Mouse (Mus musculus) brain, embryonic 14.5 days (tissue): ENCODE results near the gene Krt9.

ENCODE experiments used
- CTCF ChIP-seq: fragments of 200-500 bp; IDR thresholded peaks from 2 replicates; pipeline ENCODE4 v1.5.1; 2012; ENCODE audit warnings: inconsistent platforms, mild to moderate bottlenecking, moderate library complexity, borderline replicate concordance; ENCODE audit not compliant: insufficient read depth, insufficient read length; ENCODE audit errors: extremely low read depth
- POLR2A ChIP-seq: fragments of 200-500 bp; IDR thresholded peaks from 2 replicates; pipeline ENCODE4 v1.6.1; 2012; ENCODE audit warnings: mild to moderate bottlenecking, inconsistent platforms, borderline replicate concordance; ENCODE audit not compliant: poor library complexity, insufficient read depth, insufficient read length, severe bottlenecking; ENCODE audit errors: extremely low read depth

DNA sequence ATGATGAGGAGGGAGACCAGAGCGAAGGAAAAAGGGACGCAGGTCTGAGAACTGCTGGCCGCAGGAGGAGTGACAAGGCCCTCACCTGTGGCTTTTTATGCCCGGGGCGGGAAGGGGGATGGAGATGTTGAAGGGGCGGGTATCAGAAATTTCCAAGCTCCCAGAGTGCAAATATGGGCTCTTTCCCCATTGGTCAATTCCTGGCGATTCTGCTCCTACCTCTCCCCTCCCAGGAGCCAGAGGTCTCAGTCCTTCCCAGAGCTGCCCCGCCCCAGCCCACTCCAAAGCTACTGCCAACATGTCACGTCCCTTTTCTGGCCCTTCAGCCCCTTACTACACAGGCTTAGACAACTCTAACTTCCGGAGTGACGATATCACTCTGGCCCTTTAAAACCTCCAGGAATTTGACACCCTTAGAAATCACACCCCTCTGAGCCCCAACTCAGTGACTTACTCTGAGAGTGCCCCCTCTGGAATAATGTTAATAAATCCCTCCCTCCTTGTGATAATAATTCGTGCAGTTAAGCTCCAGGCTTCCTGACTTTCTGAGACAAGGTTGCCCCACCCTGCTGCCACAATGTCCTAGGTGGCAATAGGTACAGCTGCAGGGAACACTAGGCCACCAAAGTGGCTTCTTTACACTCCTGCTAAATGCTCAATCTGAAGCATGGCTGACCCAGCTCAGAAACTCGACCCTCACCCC lies 47.0 kb downstream of the Krt9 start:
- TF ChIP-seq CTCF (no peak), POLR2A (no peak)
